Mouse (Mus musculus): ENCODE measurements around the gene Tmprss11a. TPM values are rescaled to one million over a fixed set of nuclear protein-coding genes. Genes with fewer than 3 reads are reported as not detected.

Tmprss11a gene
- polyA plus RNA-seq, 1 experiment: not detected

GRCm38 (mm10) chr5:86419494-86419893, 49.3 kb downstream of the Tmprss11a start:
- Histone ChIP-seq H3K79me3 (ENCODE audit: low read depth) (no peaks in the 10 kb centered on the region), H3ac (ENCODE audit: control insufficient read depth, insufficient read length, low read depth) (no peak overlapping the region), H3K4me3 (ENCODE audit: insufficient read depth, poor library complexity, severe bottlenecking) (no peak overlapping the region), H3K36me3 (ENCODE audit: control insufficient read depth, insufficient read depth) (no peaks in the 10 kb centered on the region), H3K79me2 (ENCODE audit: control insufficient read depth, insufficient read depth) (no peaks in the 10 kb centered on the region), H3K27me3 (ENCODE audit: control insufficient read depth, insufficient read depth, insufficient read length) (no peaks in the 10 kb centered on the region)
- TF ChIP-seq CTCF (IDR thresholded peaks at IDR 0.05; ENCODE audit: control insufficient read depth, insufficient read depth, insufficient read length) (no peak), CEBPB (IDR thresholded peaks at IDR 0.05; ENCODE audit: low read depth) (no peak), FOSL1 (IDR thresholded peaks at IDR 0.05; ENCODE audit: insufficient read depth, low read length, poor library complexity, severe bottlenecking) (no peak), MYOG (IDR thresholded peaks at IDR 0.05; ENCODE audit: control insufficient read depth, extremely low read depth, insufficient read length) (no peak), MYOD1 (IDR thresholded peaks at IDR 0.05; ENCODE audit: control insufficient read depth, insufficient read length, low read depth) (no peak)

GRCm38 (mm10) chr5:86414280-86414679, 54.5 kb downstream of the Tmprss11a start:
- no peak overlapping the region for H3K4me3 ChIP-seq (ENCODE audit: insufficient read depth, poor library complexity, severe bottlenecking)
- H3K36me3 ChIP-seq (ENCODE audit: control insufficient read depth, insufficient read depth): no peaks in the 10 kb centered on the region
- no peaks in the 10 kb centered on the region for H3K79me3 ChIP-seq (ENCODE audit: low read depth)
- TF ChIP-seq USF1 (IDR thresholded peaks at IDR 0.05; ENCODE audit: low read depth): no peak
- TF ChIP-seq MYOD1 (IDR thresholded peaks at IDR 0.05; ENCODE audit: control insufficient read depth, insufficient read length, low read depth): no peak
- TF ChIP-seq MAX (IDR thresholded peaks at IDR 0.05): no peak
- no peak for TF ChIP-seq CEBPB (IDR thresholded peaks at IDR 0.05; ENCODE audit: low read depth)
- no peak for TF ChIP-seq CTCF (IDR thresholded peaks at IDR 0.05; ENCODE audit: control insufficient read depth, insufficient read depth, insufficient read length)
- no peak for TF ChIP-seq FOSL1 (IDR thresholded peaks at IDR 0.05; ENCODE audit: insufficient read depth, low read length, poor library complexity, severe bottlenecking)
- no peak for TF ChIP-seq MYOG (IDR thresholded peaks at IDR 0.05; ENCODE audit: control insufficient read depth, extremely low read depth, insufficient read length)
- H3K27me3 ChIP-seq (ENCODE audit: control insufficient read depth, insufficient read depth, insufficient read length): no peaks in the 10 kb centered on the region
- no peak overlapping the region for H3ac ChIP-seq (ENCODE audit: control insufficient read depth, insufficient read length, low read depth)
- H3K79me2 ChIP-seq (ENCODE audit: control insufficient read depth, insufficient read depth): no peaks in the 10 kb centered on the region

- no peaks in the 10 kb centered on the region for H3K79me2 ChIP-seq (ENCODE audit: control insufficient read depth, insufficient read depth)
- H3K36me3 ChIP-seq (ENCODE audit: control insufficient read depth, insufficient read depth): no peaks in the 10 kb centered on the region
- H3K4me3 ChIP-seq (ENCODE audit: insufficient read depth, poor library complexity, severe bottlenecking): no peak overlapping the region
- no peaks in the 10 kb centered on the region for H3K27me3 ChIP-seq (ENCODE audit: control insufficient read depth, insufficient read depth, insufficient read length)
- H3ac ChIP-seq (ENCODE audit: control insufficient read depth, insufficient read length, low read depth): no peak overlapping the region
- H3K79me3 ChIP-seq (ENCODE audit: low read depth): no peaks in the 10 kb centered on the region
- no peak for TF ChIP-seq CEBPB (IDR thresholded peaks at IDR 0.05; ENCODE audit: low read depth)
- TF ChIP-seq FOSL1 (IDR thresholded peaks at IDR 0.05; ENCODE audit: insufficient read depth, low read length, poor library complexity, severe bottlenecking): no peak
- TF ChIP-seq MAX (IDR thresholded peaks at IDR 0.05): no peak
Observed at GRCm38 (mm10) chr5:86410815-86411214, 58.0 kb downstream of the Tmprss11a start.

- TF ChIP-seq CEBPB (IDR thresholded peaks at IDR 0.05; ENCODE audit: low read depth): no peak
- no peak for TF ChIP-seq MYOG (IDR thresholded peaks at IDR 0.05; ENCODE audit: control insufficient read depth, extremely low read depth, insufficient read length)
- no peak for TF ChIP-seq MYOD1 (IDR thresholded peaks at IDR 0.05; ENCODE audit: control insufficient read depth, insufficient read length, low read depth)
- no peak for TF ChIP-seq USF1 (IDR thresholded peaks at IDR 0.05; ENCODE audit: low read depth)
- TF ChIP-seq MAX (IDR thresholded peaks at IDR 0.05): no peak
- no peak for TF ChIP-seq FOSL1 (IDR thresholded peaks at IDR 0.05; ENCODE audit: insufficient read depth, low read length, poor library complexity, severe bottlenecking)
- TF ChIP-seq CTCF (IDR thresholded peaks at IDR 0.05; ENCODE audit: control insufficient read depth, insufficient read depth, insufficient read length): no peak
- Histone ChIP-seq H3K79me2 (ENCODE audit: control insufficient read depth, insufficient read depth) (no peaks in the 10 kb centered on the region), H3K4me3 (ENCODE audit: insufficient read depth, poor library complexity, severe bottlenecking) (no peak overlapping the region), H3K27me3 (ENCODE audit: control insufficient read depth, insufficient read depth, insufficient read length) (no peaks in the 10 kb centered on the region), H3ac (ENCODE audit: control insufficient read depth, insufficient read length, low read depth) (no peak overlapping the region), H3K79me3 (ENCODE audit: low read depth) (no peaks in the 10 kb centered on the region), H3K36me3 (ENCODE audit: control insufficient read depth, insufficient read depth) (no peaks in the 10 kb centered on the region)
Observed at GRCm38 (mm10) chr5:86407941-86408340, 60.8 kb downstream of the Tmprss11a start.

GRCm38 (mm10) chr5:86407191-86407590, 61.6 kb downstream of the Tmprss11a start:
- TF ChIP-seq USF1 (IDR thresholded peaks at IDR 0.05; ENCODE audit: low read depth) (no peak), CEBPB (IDR thresholded peaks at IDR 0.05; ENCODE audit: low read depth) (no peak), CTCF (IDR thresholded peaks at IDR 0.05; ENCODE audit: control insufficient read depth, insufficient read depth, insufficient read length) (no peak), MYOG (IDR thresholded peaks at IDR 0.05; ENCODE audit: control insufficient read depth, extremely low read depth, insufficient read length) (no peak), MYOD1 (IDR thresholded peaks at IDR 0.05; ENCODE audit: control insufficient read depth, insufficient read length, low read depth) (no peak), FOSL1 (IDR thresholded peaks at IDR 0.05; ENCODE audit: insufficient read depth, low read length, poor library complexity, severe bottlenecking) (no peak), MAX (IDR thresholded peaks at IDR 0.05) (no peak)
- no peak overlapping the region for H3ac ChIP-seq (ENCODE audit: control insufficient read depth, insufficient read length, low read depth)
- no peaks in the 10 kb centered on the region for H3K36me3 ChIP-seq (ENCODE audit: control insufficient read depth, insufficient read depth)
- no peak overlapping the region for H3K4me3 ChIP-seq (ENCODE audit: insufficient read depth, poor library complexity, severe bottlenecking)
- no peaks in the 10 kb centered on the region for H3K79me3 ChIP-seq (ENCODE audit: low read depth)
- H3K27me3 ChIP-seq (ENCODE audit: control insufficient read depth, insufficient read depth, insufficient read length): no peaks in the 10 kb centered on the region
- no peaks in the 10 kb centered on the region for H3K79me2 ChIP-seq (ENCODE audit: control insufficient read depth, insufficient read depth)

GRCm38 (mm10) chr5:86373320-86373719, 95.5 kb downstream of the Tmprss11a start, which contains the start of gene Tmprss11d:
TSS of gene Tmprss11d (minus strand) at chr5:86373420.
- Histone ChIP-seq H3K36me3 (ENCODE audit: control insufficient read depth, insufficient read depth) (no peaks in the 10 kb centered on the region), H3K79me2 (ENCODE audit: control insufficient read depth, insufficient read depth) (no peaks in the 10 kb centered on the region), H3K27me3 (ENCODE audit: control insufficient read depth, insufficient read depth, insufficient read length) (no peaks in the 10 kb centered on the region), H3ac (ENCODE audit: control insufficient read depth, insufficient read length, low read depth) (no peak within 1 kb of the TSS), H3K4me3 (ENCODE audit: insufficient read depth, poor library complexity, severe bottlenecking) (no peak within 1 kb of the TSS), H3K79me3 (ENCODE audit: low read depth) (no peaks in the 10 kb centered on the region)
- TF ChIP-seq MYOG (IDR thresholded peaks at IDR 0.05; ENCODE audit: control insufficient read depth, extremely low read depth, insufficient read length) (no peak), FOSL1 (IDR thresholded peaks at IDR 0.05; ENCODE audit: insufficient read depth, low read length, poor library complexity, severe bottlenecking) (no peak), CEBPB (IDR thresholded peaks at IDR 0.05; ENCODE audit: low read depth) (no peak), MYOD1 (IDR thresholded peaks at IDR 0.05; ENCODE audit: control insufficient read depth, insufficient read length, low read depth) (no peak)

Other genes starting within 250 kb of the Tmprss11a start
- not detected for gene Tmprss11c, start 179.7 kb downstream of the Tmprss11a start, polyA plus RNA-seq (2012; fragmentation: generic; extraction: Trizol)
- not detected for gene Tmprss11d, start 95.6 kb downstream of the Tmprss11a start, polyA plus RNA-seq (2012; fragmentation: generic; extraction: Trizol)
- gene Tmprss11g, start 49.6 kb upstream of the Tmprss11a start, polyA plus RNA-seq (2012; fragmentation: generic; extraction: Trizol): 0.02 TPM
- gene Tmprss11f, start 163.4 kb upstream of the Tmprss11a start, polyA plus RNA-seq (2012; fragmentation: generic; extraction: Trizol): 0.19 TPM
- gene Tmprss11b, start 207.4 kb upstream of the Tmprss11a start, polyA plus RNA-seq (2012; fragmentation: generic; extraction: Trizol): not detected